In genomic region chr6:140516202-140516601, GRCm38 (mm10) we compare ENCODE assay signal across 17 mouse cellular contexts.
DNase-seq lines count a peak whose midpoint lies in the region; ATAC-seq and TF ChIP-seq lines count a peak whose summit lies in the region.
"Had no signal": no experiment of that assay in that cellular context is flagged by ENCODE, and none has a peak within 500 bp of the region (broad histone marks: within the 10 kb centered on the region; RNA-seq: fewer than 3 reads in every experiment).

No protein-coding gene starts in this region.

- no peaks in the 10 kb centered on the region for H3K36me3 ChIP-seq in CH12.LX (replicated peaks in 1 of 2; ENCODE audit: control insufficient read depth in 1 of 2, insufficient read depth in 1 of 2, low read length in 1 of 2)
- no peaks in the 10 kb centered on the region for H3K36me3 ChIP-seq in hindbrain, embryonic 16.5 days (ENCODE audit: control insufficient read depth, insufficient read depth, low read length)
- H3K36me3 ChIP-seq: embryonic facial prominence, embryonic 10.5 days; hindbrain, embryonic 15.5 days had no signal

- TF ChIP-seq RAD21 in CH12.LX (IDR thresholded peaks at IDR 0.05; ENCODE audit: low read depth, low read length) = no peak

- DNase-seq in heart, adult 11 months = peak; percentile 55
- DNase-seq in heart, postnatal 4 days = no peak
- no peak for DNase-seq in layer of hippocampus, adult 2 months (ENCODE audit: low spot score in 2 of 2)
- no peak for DNase-seq in layer of hippocampus, postnatal 10 days (ENCODE audit: low spot score in 2 of 2)
- DNase-seq in CH12.LX (ENCODE audit: extremely low read depth) = no peak
- no peak for DNase-seq in spleen, postnatal 4 days (ENCODE audit: low spot score in 2 of 2)
- DNase-seq: adrenal gland, adult 8-10 months; adrenal gland, postnatal 36 days; cerebellum, postnatal 10 days; forebrain, postnatal 0 days; gastrocnemius, postnatal 36 days; heart, adult 18-20 months had no signal

- no peak overlapping the region for H3K4me3 ChIP-seq in layer of hippocampus, adult 2 months
- H3K4me3 ChIP-seq in CH12.LX (replicated peaks in 1 of 3; ENCODE audit: low read depth in 2 of 3, low read length in 2 of 3, poor library complexity in 1 of 3) = no peak overlapping the region
- no peak overlapping the region for H3K4me3 ChIP-seq in hindbrain, embryonic 16.5 days (ENCODE audit: low read length)
- H3K4me3 ChIP-seq: embryonic facial prominence, embryonic 10.5 days; forebrain, embryonic 13.5 days; hindbrain, embryonic 15.5 days had no signal

- no peaks in the 10 kb centered on the region for H3K79me2 ChIP-seq in CH12.LX (replicated peaks; ENCODE audit: control insufficient read depth, extremely low read depth, insufficient read depth, poor library complexity, severe bottlenecking)

- no peak overlapping the region for H3K4me2 ChIP-seq in CH12.LX (ENCODE audit: insufficient read depth, low read depth, poor library complexity, severe bottlenecking)
- no peak overlapping the region for H3K4me2 ChIP-seq in hindbrain, embryonic 16.5 days (ENCODE audit: low read length)
- H3K4me2 ChIP-seq: forebrain, embryonic 13.5 days; hindbrain, embryonic 15.5 days had no signal

- in situ Hi-C loops in CH12.LX (cut with MboI; ENCODE audit: low pct_ligation_motif_present, low pct_unique_long_range_greater_than_20kb, low sequenced_read_pairs) = no loop called here

- dilution Hi-C loops in CH12.LX (cut with MboI; ENCODE audit: extremely low pct_ligation_motif_present, extremely low pct_unique_long_range_greater_than_20kb, low sequenced_read_pairs) = no loop called here

- TF ChIP-seq EP300 in CH12.LX (IDR thresholded peaks at IDR 0.05; ENCODE audit: low read length) = no peak

- no peak for TF ChIP-seq CTCF in layer of hippocampus, adult 2 months (conservative IDR thresholded peaks at IDR 0.05)
- TF ChIP-seq CTCF in CH12.LX (conservative IDR thresholded peaks at IDR 0.05 in 1 of 2, IDR thresholded peaks at IDR 0.05 in 1 of 2; ENCODE audit: low read depth in 2 of 2, low read length in 2 of 2) = no peak

- no peak overlapping the region for H3K9ac ChIP-seq in CH12.LX (ENCODE audit: insufficient read depth, low read depth)
- H3K9ac ChIP-seq in hindbrain, embryonic 16.5 days (ENCODE audit: low read depth, low read length) = no peak overlapping the region
- H3K9ac ChIP-seq: forebrain, embryonic 13.5 days; forebrain, postnatal 0 days; hindbrain, embryonic 15.5 days had no signal

- H3K9me3 ChIP-seq in CH12.LX (replicated peaks; ENCODE audit: low read length) = no peaks in the 10 kb centered on the region
- H3K9me3 ChIP-seq in hindbrain, embryonic 16.5 days (ENCODE audit: control insufficient read depth, low read length) = no peaks in the 10 kb centered on the region
- H3K9me3 ChIP-seq: embryonic facial prominence, embryonic 10.5 days; forebrain, embryonic 13.5 days; hindbrain, embryonic 15.5 days had no signal

- peak overlapping the region; percentile 40 for H3K27ac ChIP-seq in layer of hippocampus, adult 2 months
- no peak overlapping the region for H3K27ac ChIP-seq in CH12.LX (ENCODE audit: insufficient read depth, low read depth)
- no peak overlapping the region for H3K27ac ChIP-seq in hindbrain, embryonic 16.5 days (ENCODE audit: low read depth, low read length)
- H3K27ac ChIP-seq: embryonic facial prominence, embryonic 10.5 days; forebrain, embryonic 13.5 days; hindbrain, embryonic 15.5 days had no signal

- peaks cover 0 to 3% of the 10 kb centered on the region in 2 experiments; a peak in 2 of 4 replicates for H3K4me1 ChIP-seq in CH12.LX (ENCODE audit: control insufficient read depth in 1 of 2, insufficient read depth in 2 of 2)
- peaks cover 20% of the 10 kb centered on the region for H3K4me1 ChIP-seq in hindbrain, embryonic 16.5 days (ENCODE audit: control insufficient read depth, insufficient read depth, low read depth, low read length)

- H3K27me3 ChIP-seq in CH12.LX (replicated peaks) = no peaks in the 10 kb centered on the region
- H3K27me3 ChIP-seq in hindbrain, embryonic 16.5 days (replicated peaks; ENCODE audit: control insufficient read depth, insufficient read depth, low read length) = no peaks in the 10 kb centered on the region
- H3K27me3 ChIP-seq: forebrain, embryonic 13.5 days; hindbrain, embryonic 15.5 days had no signal

- 65% methylated on average over 3 of the region's 3 CpGs for WGBS in hindbrain, embryonic 16.5 days

- ATAC-seq in hindbrain, embryonic 16.5 days = no peak
- ATAC-seq: forebrain, embryonic 13.5 days; forebrain, postnatal 0 days; inflammation-experienced regulatory T-cells, adult 6 months had no signal

- no peak for TF ChIP-seq POLR2A in CH12.LX (IDR thresholded peaks at IDR 0.05; ENCODE audit: low read depth, low read length)

TF ChIP-seq in CH12.LX, 34 proteins besides CTCF, POLR2A, EP300 and RAD21:
- TF ChIP-seq BHLHE40 (IDR thresholded peaks at IDR 0.05; ENCODE audit: low read depth, low read length) (no peak), MAZ (IDR thresholded peaks at IDR 0.05; ENCODE audit: low read depth, low read length) (no peak), SIN3A (IDR thresholded peaks at IDR 0.05; ENCODE audit: low read length) (0 out of 2 replicates have a peak, but pooled peaks have one; percentile 31), ZC3H11A (IDR thresholded peaks at IDR 0.05; ENCODE audit: low read depth, low read length) (no peak), NRF1 (IDR thresholded peaks at IDR 0.05; ENCODE audit: low read depth, low read length) (no peak), MEF2A (IDR thresholded peaks at IDR 0.05; ENCODE audit: borderline replicate concordance, low read depth, low read length) (no peak)
